Mouse (Mus musculus): ENCODE results near the gene BC051142. TPM values are rescaled to one million over a fixed set of nuclear protein-coding genes. Genes with fewer than 3 reads are reported as not detected.

The BC051142 gene
- polyA plus RNA-seq, 1 experiment from 2014 or later, result 0.08 TPM

- Histone ChIP-seq H3K9ac (replicated peaks) (no peak overlapping the region), H3K27ac (ENCODE audit: low read depth) (no peak overlapping the region), H3K36me3 (replicated peaks; ENCODE audit: insufficient read depth, low read length) (no peaks in the 10 kb centered on the region), H3K4me1 (ENCODE audit: insufficient read depth) (0 out of 2 replicates have a peak, but pooled peaks cover 2% of the 10 kb centered on the region), H3K27me3 (ENCODE audit: insufficient read depth, low read length) (no peaks in the 10 kb centered on the region), H3K9me3 (ENCODE audit: low read length) (no peaks in the 10 kb centered on the region), H3K4me2 (ENCODE audit: low read depth, low read length) (no peak overlapping the region), H3K4me3 (ENCODE audit: low read depth, low read length) (no peak overlapping the region)
- ATAC-seq (no peak), DNase-seq (no peak)
- no peak for TF ChIP-seq CTCF (IDR thresholded peaks at IDR 0.05; ENCODE audit: low read depth)
- TF ChIP-seq EP300 (IDR thresholded peaks at IDR 0.05; ENCODE audit: low read depth), result no peak
- WGBS (ENCODE audit: insufficient replicate concordance), result 60% methylated on average over 10 of the region's 10 CpGs
These were observed 33.6 kb upstream of the BC051142 start for GRCm38 (mm10) chr17:34365031-34365430.

GRCm38 (mm10) chr17:34370563-34370962 is 28.1 kb upstream of the BC051142 start:
- DNase-seq (no peak), ATAC-seq (no peak)
- Histone ChIP-seq H3K4me1 (ENCODE audit: insufficient read depth) (0 out of 2 replicates have a peak, but pooled peaks cover 2% of the 10 kb centered on the region), H3K36me3 (replicated peaks; ENCODE audit: insufficient read depth, low read length) (no peaks in the 10 kb centered on the region), H3K27me3 (ENCODE audit: insufficient read depth, low read length) (no peaks in the 10 kb centered on the region), H3K9ac (replicated peaks) (no peak overlapping the region), H3K4me2 (ENCODE audit: low read depth, low read length) (no peak overlapping the region), H3K4me3 (ENCODE audit: low read depth, low read length) (no peak overlapping the region), H3K27ac (ENCODE audit: low read depth) (no peak overlapping the region), H3K9me3 (ENCODE audit: low read length) (no peaks in the 10 kb centered on the region)
- no peak for TF ChIP-seq CTCF (IDR thresholded peaks at IDR 0.05; ENCODE audit: low read depth)
- no peak for TF ChIP-seq EP300 (IDR thresholded peaks at IDR 0.05; ENCODE audit: low read depth)
- 44% methylated on average over 4 of the region's 4 CpGs for WGBS (ENCODE audit: insufficient replicate concordance)

- WGBS (ENCODE audit: insufficient replicate concordance), result 63% methylated on average over 6 of the region's 6 CpGs
These were observed 25.4 kb upstream of the BC051142 start for GRCm38 (mm10) chr17:34373055-34373709.

GRCm38 (mm10) chr17:34376847-34377246 is 21.8 kb upstream of the BC051142 start, which contains the start of gene Btnl1:
Gene Btnl1, plus strand, starts transcription at chr17:34377132.
- H3K4me3 ChIP-seq (ENCODE audit: low read depth, low read length), result no peak within 1 kb of the TSS
- no peaks in the 10 kb centered on the region for H3K9me3 ChIP-seq (ENCODE audit: low read length)
- H3K36me3 ChIP-seq (replicated peaks; ENCODE audit: insufficient read depth, low read length), result no peaks in the 10 kb centered on the region
- WGBS (ENCODE audit: insufficient replicate concordance), result 67% methylated on average over 2 of the region's 2 CpGs
- H3K27me3 ChIP-seq (ENCODE audit: insufficient read depth, low read length), result 0 out of 2 replicates have a peak, but pooled peaks cover 4% of the 10 kb centered on the region
- H3K4me1 ChIP-seq (ENCODE audit: insufficient read depth), result no peaks in the 10 kb centered on the region
- ATAC-seq (no peak), DNase-seq (no peak)
- H3K9ac ChIP-seq (replicated peaks), result no peak within 1 kb of the TSS
- H3K4me2 ChIP-seq (ENCODE audit: low read depth, low read length), result no peak within 1 kb of the TSS
- no peak for TF ChIP-seq EP300 (IDR thresholded peaks at IDR 0.05; ENCODE audit: low read depth)
- no peak for TF ChIP-seq CTCF (IDR thresholded peaks at IDR 0.05; ENCODE audit: low read depth)
- H3K27ac ChIP-seq (ENCODE audit: low read depth), result no peak within 1 kb of the TSS

More at GRCm38 (mm10) chr17:34373055-34373709, 25.4 kb upstream of the BC051142 start:
- H3K4me3 ChIP-seq (ENCODE audit: low read depth, low read length), result no peak overlapping the region
- H3K9me3 ChIP-seq (ENCODE audit: low read length), result no peaks in the 10 kb centered on the region
- H3K9ac ChIP-seq (replicated peaks), result no peak overlapping the region
- ATAC-seq (no peak), DNase-seq (no peak)
- TF ChIP-seq CTCF (IDR thresholded peaks at IDR 0.05; ENCODE audit: low read depth), result no peak
- TF ChIP-seq EP300 (IDR thresholded peaks at IDR 0.05; ENCODE audit: low read depth), result no peak
- H3K27ac ChIP-seq (ENCODE audit: low read depth), result no peak overlapping the region
- no peaks in the 10 kb centered on the region for H3K27me3 ChIP-seq (ENCODE audit: insufficient read depth, low read length)
- H3K36me3 ChIP-seq (replicated peaks; ENCODE audit: insufficient read depth, low read length), result no peaks in the 10 kb centered on the region
- 0 out of 2 replicates have a peak, but pooled peaks cover 2% of the 10 kb centered on the region for H3K4me1 ChIP-seq (ENCODE audit: insufficient read depth)
- H3K4me2 ChIP-seq (ENCODE audit: low read depth, low read length), result no peak overlapping the region

- H3K4me3 ChIP-seq (ENCODE audit: low read depth, low read length), result no peak overlapping the region
- 39% methylated on average over 6 of the region's 6 CpGs for WGBS (ENCODE audit: insufficient replicate concordance)
- H3K4me2 ChIP-seq (ENCODE audit: low read depth, low read length), result no peak overlapping the region
- H3K27me3 ChIP-seq (ENCODE audit: insufficient read depth, low read length), result 0 out of 2 replicates have a peak, but pooled peaks cover 4% of the 10 kb centered on the region
- ATAC-seq (no peak), DNase-seq (no peak)
- H3K36me3 ChIP-seq (replicated peaks; ENCODE audit: insufficient read depth, low read length), result no peaks in the 10 kb centered on the region
- no peak overlapping the region for H3K27ac ChIP-seq (ENCODE audit: low read depth)
- H3K9me3 ChIP-seq (ENCODE audit: low read length), result no peaks in the 10 kb centered on the region
- no peaks in the 10 kb centered on the region for H3K4me1 ChIP-seq (ENCODE audit: insufficient read depth)
- no peak overlapping the region for H3K9ac ChIP-seq (replicated peaks)
- no peak for TF ChIP-seq EP300 (IDR thresholded peaks at IDR 0.05; ENCODE audit: low read depth)
- TF ChIP-seq CTCF (IDR thresholded peaks at IDR 0.05; ENCODE audit: low read depth), result peak; percentile 32; the same call in 1 of the 2 replicates
These were observed 21.0 kb upstream of the BC051142 start for GRCm38 (mm10) chr17:34377450-34378209.

GRCm38 (mm10) chr17:34378716-34379115 is 19.9 kb upstream of the BC051142 start:
- Histone ChIP-seq H3K27ac (ENCODE audit: low read depth) (no peak overlapping the region), H3K4me3 (ENCODE audit: low read depth, low read length) (no peak overlapping the region), H3K4me1 (ENCODE audit: insufficient read depth) (no peaks in the 10 kb centered on the region), H3K27me3 (ENCODE audit: insufficient read depth, low read length) (0 out of 2 replicates have a peak, but pooled peaks cover 4% of the 10 kb centered on the region), H3K36me3 (replicated peaks; ENCODE audit: insufficient read depth, low read length) (no peaks in the 10 kb centered on the region), H3K9ac (replicated peaks) (no peak overlapping the region), H3K9me3 (ENCODE audit: low read length) (no peaks in the 10 kb centered on the region), H3K4me2 (ENCODE audit: low read depth, low read length) (no peak overlapping the region)
- WGBS (ENCODE audit: insufficient replicate concordance), result 59% methylated on average over 2 of the region's 2 CpGs
- no peak for DNase-seq
- no peak for ATAC-seq
- peak; percentile 50 for TF ChIP-seq CTCF (IDR thresholded peaks at IDR 0.05; ENCODE audit: low read depth)
- no peak for TF ChIP-seq EP300 (IDR thresholded peaks at IDR 0.05; ENCODE audit: low read depth)

Data from liver, postnatal 0 days (tissue).